ENCODE assay signal across 9 mouse cellular contexts in genomic region chr19:24452441-24452898, GRCm38 (mm10). TPM values are rescaled to one million over a fixed set of nuclear protein-coding genes. Genes with fewer than 3 reads are reported as not detected.
DNase-seq lines count a peak whose midpoint lies in the region; ATAC-seq lines count a peak whose summit lies in the region.
"Had no signal": no experiment of that assay in that cellular context is flagged by ENCODE, and none has a peak within 500 bp of the region (broad histone marks: within the 10 kb centered on the region; RNA-seq: fewer than 3 reads in every experiment).

No protein-coding gene starts in this region.

- H3K27ac ChIP-seq in hindbrain, embryonic 12.5 days: peak overlapping the region; percentile 56
- H3K27ac ChIP-seq in midbrain, embryonic 14.5 days (replicated peaks; ENCODE audit: low read depth, low read length): peak overlapping the region; percentile 39; the same call in 1 of the 2 replicates
- H3K27ac ChIP-seq: limb, embryonic 15.5 days had no signal

- peak; percentile 46; the same call in 1 of the 2 replicates for ATAC-seq in hindbrain, embryonic 12.5 days (ENCODE audit: low FRiP score)
- ATAC-seq in midbrain, embryonic 14.5 days (ENCODE audit: low FRiP score, low TSS enrichment): peak; percentile 40; the same call in 1 of the 2 replicates
- ATAC-seq in erythroblast, adult 5-6 weeks (replicated peaks; ENCODE audit: low FRiP score, poor library complexity, severe bottlenecking): no peak

- no peaks in the 10 kb centered on the region for H3K27me3 ChIP-seq in hindbrain, embryonic 12.5 days
- no peaks in the 10 kb centered on the region for H3K27me3 ChIP-seq in midbrain, embryonic 14.5 days (ENCODE audit: control insufficient read depth, insufficient read depth, low read length)
- H3K27me3 ChIP-seq: limb, embryonic 15.5 days had no signal

- H3K4me1 ChIP-seq in hindbrain, embryonic 12.5 days: peaks cover 7% of the 10 kb centered on the region; the same call in 1 of the 2 replicates
- peaks cover 7% of the 10 kb centered on the region; the same call in 1 of the 2 replicates for H3K4me1 ChIP-seq in midbrain, embryonic 14.5 days (ENCODE audit: control insufficient read depth, insufficient read depth, low read length)

- intact Hi-C loops in gastrocnemius, postnatal 14 days (cut with DNase I; ENCODE audit: low total_unique reads): no loop called here

- no peaks in the 10 kb centered on the region for H3K9me3 ChIP-seq in hindbrain, embryonic 12.5 days (replicated peaks)
- H3K9me3 ChIP-seq in midbrain, embryonic 14.5 days (ENCODE audit: control insufficient read depth, low read length): no peaks in the 10 kb centered on the region
- H3K9me3 ChIP-seq: limb, embryonic 15.5 days had no signal

- 22% methylated on average over 3 of the region's 3 CpGs for WGBS in hindbrain, embryonic 12.5 days
- WGBS in midbrain, embryonic 14.5 days: 26% methylated on average over 3 of the region's 3 CpGs

- no peak overlapping the region for H3K9ac ChIP-seq in hindbrain, embryonic 12.5 days
- H3K9ac ChIP-seq in midbrain, embryonic 14.5 days (replicated peaks; ENCODE audit: low read length): no peak overlapping the region
- H3K9ac ChIP-seq: limb, embryonic 15.5 days had no signal

- no peak overlapping the region for H3K4me3 ChIP-seq in hindbrain, embryonic 12.5 days
- H3K4me3 ChIP-seq in midbrain, embryonic 14.5 days (replicated peaks; ENCODE audit: low read depth, low read length): no peak overlapping the region
- H3K4me3 ChIP-seq: limb, embryonic 15.5 days had no signal

- DNase-seq in kidney, postnatal 10 days: peak; percentile 22
- DNase-seq in kidney, adult 11 months: no peak
- peak; percentile 47 for DNase-seq in embryo, embryonic 11 days
- DNase-seq in midbrain, embryonic 14.5 days: peak; percentile 40
- DNase-seq in right cerebral cortex, postnatal 25 days: no peak
- DNase-seq in gastrocnemius, postnatal 14 days: no peak

- no peaks in the 10 kb centered on the region for H3K36me3 ChIP-seq in hindbrain, embryonic 12.5 days
- H3K36me3 ChIP-seq in midbrain, embryonic 14.5 days (ENCODE audit: control insufficient read depth, insufficient read depth, low read length): no peaks in the 10 kb centered on the region
- H3K36me3 ChIP-seq: limb, embryonic 15.5 days had no signal

- H3K4me2 ChIP-seq in hindbrain, embryonic 12.5 days (replicated peaks): no peak overlapping the region
- no peak overlapping the region for H3K4me2 ChIP-seq in midbrain, embryonic 14.5 days (ENCODE audit: low read length)
- H3K4me2 ChIP-seq: limb, embryonic 15.5 days had no signal

RNA-seq across cellular contexts. Expression of gene Fam122a, which starts 24.7 kb away (rescaled TPM):
- polyA plus RNA-seq in hindbrain, embryonic 12.5 days (2016; fragmentation: Nextera tagmentation; extraction: Ambion mirVana): 66.4 and 69.6 TPM in 2 replicates
- 55.6 and 61.2 TPM in 2 replicates for polyA plus RNA-seq in midbrain, embryonic 14.5 days (2014; fragmentation: Nextera tagmentation; extraction: Ambion mirVana)
- 10 to 100 TPM; 15.1 to 20.7 TPM for total RNA-seq in gastrocnemius, postnatal 14 days (2021)
- 37.8 and 40.9 TPM in 2 replicates for total RNA-seq in erythroblast, adult 5-6 weeks (2015; ENCODE audit: low replicate concordance)
- total RNA-seq in erythroblast, adult 5-6 weeks (2017; ENCODE audit: low replicate concordance): 6.3 and 12.1 TPM in 2 replicates

Comparison
In these comparisons a context has a peak if more than half of its experiments do, and no peak if none do; other contexts are left out.
1. DNase-seq: peak in kidney, postnatal 10 days (single experiment), embryo, embryonic 11 days (single experiment) and midbrain, embryonic 14.5 days (single experiment); none in kidney, adult 11 months (single experiment), right cerebral cortex, postnatal 25 days (single experiment) and gastrocnemius, postnatal 14 days (single experiment).